In the genomic region with DNA sequence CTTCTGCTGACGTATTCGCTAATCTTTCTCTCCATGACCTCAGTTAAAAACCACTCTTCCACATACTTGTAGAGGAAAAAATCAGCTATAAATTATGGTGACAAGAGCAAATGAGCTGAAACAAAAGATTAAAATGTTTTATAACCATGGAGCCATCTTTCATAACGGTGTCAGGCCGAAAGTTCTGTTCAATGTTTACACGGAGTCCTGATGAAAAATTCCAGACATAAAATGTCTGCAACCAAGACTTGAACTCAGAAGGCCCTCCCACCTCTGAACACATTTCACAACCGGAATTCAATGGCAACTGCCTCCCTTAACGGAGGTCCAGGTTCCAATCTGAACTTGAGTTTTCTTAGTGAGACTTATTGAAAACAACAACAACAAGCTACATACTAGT, we compare ENCODE assay signal across 17 mouse cellular contexts. TPM values are rescaled to one million over a fixed set of nuclear protein-coding genes. Genes with fewer than 3 reads are reported as not detected.
"Had no signal": no experiment of that assay in that cellular context is flagged by ENCODE, and none has a peak within 500 bp of the region (broad histone marks: within the 10 kb centered on the region; RNA-seq: fewer than 3 reads in every experiment).

No protein-coding gene starts in this region.

- H3K9ac ChIP-seq: liver, postnatal 0 days; lung, embryonic 15.5 days; midbrain, embryonic 13.5 days; midbrain, embryonic 15.5 days; neural tube, embryonic 12.5 days had no signal

- H3K4me1 ChIP-seq: midbrain, embryonic 13.5 days; midbrain, embryonic 15.5 days; neural tube, embryonic 12.5 days had no signal

- H3K4me3 ChIP-seq: lung, embryonic 15.5 days; megakaryocyte, embryonic 14.5 days; midbrain, embryonic 13.5 days; midbrain, embryonic 15.5 days; neural tube, embryonic 12.5 days had no signal

- H3K27ac ChIP-seq: lung, embryonic 15.5 days; macrophage; midbrain, embryonic 13.5 days; midbrain, embryonic 15.5 days; neural tube, embryonic 12.5 days had no signal

- DNase-seq: liver, postnatal 0 days; lung, adult 2 months; lung, postnatal 14 days; lung, postnatal 36 days; right cerebral cortex, postnatal 14 days; thymus, adult 2 months; thymus, postnatal 25 days; thymus, postnatal 4 days had no signal

- H3K4me2 ChIP-seq: lung, embryonic 15.5 days; midbrain, embryonic 11.5 days; midbrain, embryonic 13.5 days; midbrain, embryonic 15.5 days; neural tube, embryonic 12.5 days had no signal

- H3K27me3 ChIP-seq: lung, embryonic 15.5 days; megakaryocyte, embryonic 14.5 days; midbrain, embryonic 13.5 days; midbrain, embryonic 15.5 days; neural tube, embryonic 12.5 days had no signal

- ATAC-seq: liver, postnatal 0 days; lung, postnatal 0 days; midbrain, embryonic 13.5 days; midbrain, embryonic 15.5 days had no signal

- H3K9me3 ChIP-seq: lung, embryonic 15.5 days; megakaryocyte, embryonic 14.5 days; midbrain, embryonic 13.5 days; midbrain, embryonic 15.5 days; neural tube, embryonic 12.5 days had no signal

RNA-seq across cellular contexts. Expression of gene Gm49395, which starts 19.4 kb away (rescaled TPM):
- polyA plus RNA-seq: macrophage; testis, adult 2 months had no signal
